Mouse (Mus musculus) heart, embryonic 15.5 days (tissue): ENCODE results near the gene Syn3. TPM values are rescaled to one million over a fixed set of nuclear protein-coding genes. Genes with fewer than 3 reads are reported as not detected.
"Not testable (repeated sequence)": the region's sequence is repeated elsewhere in the genome, so short reads cannot be mapped to it uniquely, and the experiment has no call there.

Experiments used
- ATAC-seq: fragments of 200-750 bp; cut with Nextera tagmentation; replicated peaks from 2 replicates; pipeline ENCODE4 v1.8.0; 2017; ENCODE audit warnings: low read depth, moderate TSS enrichment; ENCODE audit not compliant: insufficient number of reproducible peaks, insufficient read depth, low FRiP score
- H3K27ac ChIP-seq: fragments of 300-500 bp; sonication (generic); 2 replicates; pipeline ENCODE4 v1.5.1; 2015; ENCODE audit warnings: mild to moderate bottlenecking, inconsistent platforms
- H3K27me3 ChIP-seq: fragments of 300-500 bp; sonication (generic); 2 replicates; pipeline ENCODE4 v1.6.1; 2015; ENCODE audit warnings: inconsistent platforms
- H3K36me3 ChIP-seq: fragments of 300-500 bp; sonication (generic); 2 replicates; pipeline ENCODE4 v1.6.1; 2015; ENCODE audit warnings: mild to moderate bottlenecking, inconsistent platforms
- H3K4me1 ChIP-seq: fragments of 300-500 bp; sonication (generic); replicated peaks from 2 replicates; pipeline ENCODE4 v1.6.1; 2015; ENCODE audit warnings: inconsistent platforms
- H3K4me2 ChIP-seq: fragments of 300-500 bp; sonication (generic); 2 replicates; pipeline ENCODE4 v1.6.1; 2015; ENCODE audit warnings: inconsistent platforms, mild to moderate bottlenecking, moderate library complexity
- H3K4me3 ChIP-seq: fragments of 300-500 bp; sonication (generic); 2 replicates; pipeline ENCODE4 v1.5.1; 2015; ENCODE audit warnings: mild to moderate bottlenecking, inconsistent platforms
- H3K9ac ChIP-seq: fragments of 300-500 bp; sonication (generic); 2 replicates; pipeline ENCODE4 v1.6.1; 2015; ENCODE audit warnings: mild to moderate bottlenecking, inconsistent platforms
- H3K9me3 ChIP-seq: fragments of 300-500 bp; sonication (generic); replicated peaks from 2 replicates; pipeline ENCODE4 v1.6.1; 2016; ENCODE audit warnings: inconsistent platforms
- WGBS: fragments of 180-500 bp; shearing (Covaris S2); methylation state at CpG from one replicate; pipeline ENCODE4 v1.1.7; 2015; ENCODE audit warnings: mixed read lengths; 5-methylcytosine and 5-hydroxymethylcytosine counted together
- polyA plus RNA-seq: library from polyadenylated mRNA; unstranded; fragments of >200 nt; fragmentation: Nextera tagmentation; extraction: Ambion mirVana; gene quantifications from 2 replicates; pipeline ENCODE4 v1.2.1, GENCODE M21; 2015

The Syn3 gene
- polyA plus RNA-seq = 0.82 and 1.4 TPM in 2 replicates

GRCm38 (mm10) chr10:86498673-86499391 lies at the start of gene Syn3:
Gene Syn3 (minus strand): TSS chr10:86498896.
- WGBS = under 1% methylated on average over 21 of the region's 21 CpGs
- peak within 1 kb of the TSS; percentile 89 for H3K4me2 ChIP-seq
- ATAC-seq = peak; percentile 98
- no peaks in the 10 kb centered on the region for H3K36me3 ChIP-seq
- no peaks in the 10 kb centered on the region for H3K9me3 ChIP-seq
- H3K27ac ChIP-seq = peak within 1 kb of the TSS; percentile 62
- peaks cover 14% of the 10 kb centered on the region for H3K4me1 ChIP-seq
- peak within 1 kb of the TSS; percentile 60 for H3K4me3 ChIP-seq
- H3K9ac ChIP-seq = peak within 1 kb of the TSS; percentile 73
- H3K27me3 ChIP-seq = peaks cover 3% of the 10 kb centered on the region; the same call in 1 of the 2 replicates

DNA sequence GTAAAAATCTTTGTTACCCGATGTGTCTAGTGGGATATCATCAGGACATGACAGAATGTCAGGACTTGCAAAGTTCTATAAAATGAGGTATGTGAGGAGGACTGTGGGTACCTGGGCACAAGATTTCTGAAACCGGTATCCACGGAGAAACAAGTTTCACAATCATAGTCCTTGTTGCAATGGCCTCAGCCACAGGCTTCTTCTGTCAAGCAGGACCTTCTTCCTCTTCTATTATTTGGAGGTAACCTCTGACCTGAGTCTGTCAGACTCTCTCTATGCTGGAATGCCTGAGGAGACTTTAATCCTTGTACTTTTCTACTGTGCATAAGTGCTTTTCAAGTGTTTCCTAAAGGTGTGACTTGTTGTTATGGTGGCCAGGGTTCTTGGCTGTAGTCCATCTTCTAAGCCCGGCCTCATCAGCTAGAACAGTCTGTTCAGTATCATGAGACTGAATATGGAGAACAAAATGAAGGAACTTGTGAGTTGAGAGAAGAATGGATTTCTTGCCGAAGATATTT lies 27.7 kb upstream of the Syn3 start:
- H3K9ac ChIP-seq, H3K4me2 ChIP-seq, H3K9me3 ChIP-seq, H3K36me3 ChIP-seq, H3K4me3 ChIP-seq, ATAC-seq, H3K27me3 ChIP-seq, H3K4me1 ChIP-seq, H3K27ac ChIP-seq: not testable (repeated sequence)
- 81% methylated on average over 4 of the region's 5 CpGs for WGBS

GRCm38 (mm10) chr10:86513801-86514200 lies 15.1 kb upstream of the Syn3 start:
- no peaks in the 10 kb centered on the region for H3K4me1 ChIP-seq
- WGBS = 70% methylated on average over 4 of the region's 4 CpGs
- H3K27ac ChIP-seq = no peak overlapping the region
- H3K36me3 ChIP-seq = no peaks in the 10 kb centered on the region
- no peak overlapping the region for H3K9ac ChIP-seq
- H3K4me2 ChIP-seq = no peak overlapping the region
- H3K27me3 ChIP-seq = no peaks in the 10 kb centered on the region
- H3K9me3 ChIP-seq = no peaks in the 10 kb centered on the region
- no peak overlapping the region for H3K4me3 ChIP-seq
- no peak for ATAC-seq

GRCm38 (mm10) chr10:86510941-86511340 lies 12.2 kb upstream of the Syn3 start:
- Histone ChIP-seq H3K4me3 (no peak overlapping the region), H3K9ac (no peak overlapping the region), H3K27ac (no peak overlapping the region), H3K4me1 (no peaks in the 10 kb centered on the region), H3K36me3 (no peaks in the 10 kb centered on the region), H3K9me3 (no peaks in the 10 kb centered on the region), H3K27me3 (no peaks in the 10 kb centered on the region), H3K4me2 (no peak overlapping the region)
- no peak for ATAC-seq

DNA sequence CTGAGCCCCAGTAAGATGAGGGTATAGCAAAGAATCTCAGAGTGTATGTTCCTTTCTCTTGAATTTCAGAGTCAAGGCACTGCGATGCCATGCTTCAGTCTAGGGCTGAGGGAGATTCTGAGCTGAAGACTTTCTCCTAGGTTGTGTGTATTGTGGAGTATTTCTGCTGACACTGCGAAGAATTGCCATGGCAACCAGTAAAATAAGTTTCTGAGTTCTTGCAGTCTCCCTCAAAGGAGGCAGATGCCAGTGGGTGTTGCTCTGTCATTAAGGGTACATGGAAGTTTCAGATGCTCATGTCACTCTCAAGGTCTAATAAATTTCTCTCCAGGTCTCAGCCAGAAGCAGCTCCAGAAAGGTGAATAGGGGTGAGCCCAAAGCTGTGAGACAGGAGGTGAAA lies 3.4 kb upstream of the Syn3 start:
- peaks cover 14% of the 10 kb centered on the region for H3K4me1 ChIP-seq
- H3K9me3 ChIP-seq = no peaks in the 10 kb centered on the region
- ATAC-seq = no peak
- 77% methylated on average over 2 of the region's 2 CpGs for WGBS
- H3K27ac ChIP-seq = no peak overlapping the region
- peaks cover 3% of the 10 kb centered on the region; the same call in 1 of the 2 replicates for H3K27me3 ChIP-seq
- H3K4me3 ChIP-seq = no peak overlapping the region
- no peaks in the 10 kb centered on the region for H3K36me3 ChIP-seq
- H3K9ac ChIP-seq = no peak overlapping the region
- H3K4me2 ChIP-seq = no peak overlapping the region

GRCm38 (mm10) chr10:86498051-86498672 lies 534 bp downstream of the Syn3 start:
- peaks cover 14% of the 10 kb centered on the region for H3K4me1 ChIP-seq
- ATAC-seq = peak; percentile 54
- peaks cover 3% of the 10 kb centered on the region; the same call in 1 of the 2 replicates for H3K27me3 ChIP-seq
- H3K9ac ChIP-seq = peak overlapping the region; percentile 73
- peak overlapping the region; percentile 60 for H3K4me3 ChIP-seq
- no peaks in the 10 kb centered on the region for H3K36me3 ChIP-seq
- H3K9me3 ChIP-seq = no peaks in the 10 kb centered on the region
- H3K4me2 ChIP-seq = peak overlapping the region; percentile 89
- H3K27ac ChIP-seq = peak overlapping the region; percentile 62
- 5% methylated on average over 12 of the region's 12 CpGs for WGBS

- no peak overlapping the region for H3K4me3 ChIP-seq
- ATAC-seq = no peak
- no peak overlapping the region for H3K9ac ChIP-seq
- peaks cover 3% of the 10 kb centered on the region; the same call in 1 of the 2 replicates for H3K27me3 ChIP-seq
- H3K36me3 ChIP-seq = no peaks in the 10 kb centered on the region
- H3K4me1 ChIP-seq = peaks cover 14% of the 10 kb centered on the region
- H3K4me2 ChIP-seq = no peak overlapping the region
- no peaks in the 10 kb centered on the region for H3K9me3 ChIP-seq
- 81% methylated on average over 2 of the region's 2 CpGs for WGBS
- H3K27ac ChIP-seq = no peak overlapping the region
Observed at GRCm38 (mm10) chr10:86495851-86496250, 2.8 kb downstream of the Syn3 start.

DNA sequence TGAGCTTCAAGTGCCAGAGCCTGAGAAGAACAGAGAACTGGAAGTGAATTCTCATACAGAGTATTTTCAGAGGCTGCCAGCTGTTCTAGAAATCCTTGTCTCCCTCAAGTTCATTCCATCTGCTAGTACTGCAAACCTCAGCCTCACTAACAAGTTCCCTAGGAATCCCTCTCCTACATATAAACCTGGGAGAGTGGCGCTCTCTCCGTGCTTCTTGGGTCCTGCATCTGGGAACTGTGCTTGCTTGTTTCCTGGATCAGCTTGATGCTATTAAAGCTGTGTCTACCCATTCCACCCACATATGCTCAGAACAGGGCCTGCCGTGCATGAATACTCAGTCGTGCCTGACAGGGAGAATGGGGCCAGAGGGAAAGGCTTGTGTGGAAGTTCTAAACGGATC lies 5.6 kb downstream of the Syn3 start:
- Histone ChIP-seq H3K27me3 (no peaks in the 10 kb centered on the region), H3K4me2 (no peak overlapping the region), H3K4me3 (no peak overlapping the region), H3K9me3 (no peaks in the 10 kb centered on the region), H3K9ac (no peak overlapping the region), H3K27ac (no peak overlapping the region), H3K4me1 (peaks cover 10% of the 10 kb centered on the region), H3K36me3 (no peaks in the 10 kb centered on the region)
- 75% methylated on average over 5 of the region's 5 CpGs for WGBS
- no peak for ATAC-seq

GRCm38 (mm10) chr10:86492089-86492907 lies 6.4 kb downstream of the Syn3 start:
- Histone ChIP-seq H3K36me3 (no peaks in the 10 kb centered on the region), H3K4me3 (no peak overlapping the region), H3K4me1 (0 out of 2 replicates have a peak, but pooled peaks cover 1% of the 10 kb centered on the region), H3K27ac (no peak overlapping the region), H3K9me3 (no peaks in the 10 kb centered on the region), H3K27me3 (no peaks in the 10 kb centered on the region), H3K4me2 (no peak overlapping the region), H3K9ac (no peak overlapping the region)
- WGBS = 30% methylated on average over 2 of the region's 2 CpGs
- no peak for ATAC-seq

DNA sequence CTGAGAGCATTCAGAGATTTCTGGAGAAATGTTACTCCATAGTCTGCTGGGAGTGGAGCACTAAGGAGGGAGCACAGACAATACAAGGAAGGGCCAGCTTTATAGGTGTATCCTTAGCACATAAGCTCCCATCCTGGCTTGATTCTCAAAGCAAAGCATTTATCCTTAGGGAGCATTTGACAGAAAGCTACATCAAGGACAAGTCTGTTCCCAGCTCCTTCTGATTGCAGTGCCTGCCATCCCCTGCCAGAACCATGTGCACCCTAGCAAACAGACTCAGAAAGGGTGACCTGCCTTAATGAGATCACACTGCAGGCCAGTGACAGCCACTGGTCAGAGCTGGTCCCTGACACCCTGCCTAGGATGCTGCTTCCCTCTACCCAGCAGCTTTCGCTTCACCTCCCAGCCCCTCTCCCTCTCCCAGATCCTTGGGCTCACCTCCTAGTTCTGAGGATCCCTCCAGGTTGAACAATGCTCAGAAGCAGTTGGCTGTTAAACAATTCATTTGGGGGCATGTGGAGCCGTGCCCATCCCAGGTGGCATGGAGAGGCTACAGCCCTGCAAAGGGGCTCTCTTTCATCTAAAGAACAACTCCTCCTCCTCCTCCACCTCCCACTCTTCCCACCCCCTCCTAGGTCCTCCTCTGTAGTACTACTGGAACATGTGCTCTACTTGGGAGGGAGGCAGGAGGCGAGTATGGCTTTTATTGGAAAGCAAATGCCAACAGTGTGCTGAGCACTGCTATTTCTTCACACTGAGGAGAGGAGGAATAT lies 7.2 kb downstream of the Syn3 start:
- H3K4me3 ChIP-seq = no peak overlapping the region
- ATAC-seq = no peak
- H3K4me2 ChIP-seq = no peak overlapping the region
- H3K9ac ChIP-seq = no peak overlapping the region
- H3K27ac ChIP-seq = no peak overlapping the region
- no peaks in the 10 kb centered on the region for H3K27me3 ChIP-seq
- no peaks in the 10 kb centered on the region for H3K4me1 ChIP-seq
- no peaks in the 10 kb centered on the region for H3K9me3 ChIP-seq
- 33% methylated on average over 3 of the region's 3 CpGs for WGBS
- H3K36me3 ChIP-seq = no peaks in the 10 kb centered on the region
